Comparison of ENCODE assay signal across 8 mouse cellular contexts in the genomic region with DNA sequence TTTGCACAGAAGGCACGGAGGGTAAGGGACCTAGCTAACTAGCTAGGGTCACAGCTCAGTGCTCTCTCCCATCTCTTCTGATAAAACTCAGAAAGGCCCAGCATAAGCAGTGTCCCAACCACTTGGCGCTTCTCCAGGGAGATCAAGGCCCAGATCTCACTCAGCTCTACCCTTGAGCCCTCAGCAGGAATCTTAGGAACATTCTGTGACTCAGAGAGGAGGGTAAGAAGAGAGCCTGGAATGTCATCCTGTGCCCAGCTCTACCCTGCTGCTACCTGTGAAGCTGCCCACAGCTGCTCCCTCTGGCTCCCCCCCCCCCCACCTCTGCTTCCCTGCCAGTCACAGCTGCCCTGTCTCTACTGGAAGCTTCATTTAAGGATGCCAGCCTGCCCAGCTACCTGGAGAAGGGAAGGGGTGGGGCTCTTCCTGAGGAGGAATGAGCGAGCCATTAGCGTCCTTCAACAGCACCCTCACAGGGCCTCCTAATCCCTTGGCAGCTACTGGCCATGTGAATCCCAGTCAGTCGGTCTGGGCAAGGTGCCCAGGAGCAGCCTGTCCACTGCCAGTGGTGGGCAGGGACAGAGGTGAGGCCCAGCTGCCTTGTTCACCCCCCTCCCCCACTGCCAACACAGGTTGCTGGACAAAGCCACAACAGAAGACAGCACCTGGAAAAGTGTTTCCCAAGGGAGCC. TPM values are rescaled to one million over a fixed set of nuclear protein-coding genes. Genes with fewer than 3 reads are reported as not detected.
DNase-seq lines count a peak whose midpoint lies in the region; ATAC-seq and TF ChIP-seq lines count a peak whose summit lies in the region.

No protein-coding gene starts in this region.

- DNase-seq in cerebellum, postnatal 10 days = peak; percentile 70 to 79
- no peak for DNase-seq in cerebellum, adult 18-20 months
- peak; percentile 86 for DNase-seq in brain, embryonic 14.5 days (ENCODE audit: low read depth)
- peak; percentile 89 to 91 for DNase-seq in heart, postnatal 10 days
- DNase-seq in lung, adult 18-20 months = peak; percentile 62 to 82
- peak; percentile 25 for DNase-seq in skeletal muscle tissue, adult 2 months (ENCODE audit: low read depth, low spot score)
- DNase-seq in cerebellum, postnatal 36 days = no peak

- intact Hi-C loops in heart, postnatal 10 days (cut with DNase I) = loop anchor here (5.0 kb wide), 1 partner anchor 88 kb away; no protein-coding TSS in a partner anchor

- no peak for TF ChIP-seq CTCF in brain, embryonic 14.5 days (IDR thresholded peaks at IDR 0.05; ENCODE audit: borderline replicate concordance, extremely low read depth, insufficient read depth, insufficient read length)

- no peak for TF ChIP-seq POLR2A in brain, embryonic 14.5 days (IDR thresholded peaks at IDR 0.05; ENCODE audit: borderline replicate concordance, extremely low read depth, insufficient read depth, insufficient read length, poor library complexity, severe bottlenecking)

- no peak for ATAC-seq in granulocyte monocyte progenitor cell, adult 5-6 weeks (replicated peaks; ENCODE audit: poor library complexity, severe bottlenecking)

RNA-seq across cellular contexts. Expression of a gene that starts 14.3 kb away (rescaled TPM):
- 16.6 and 24.5 TPM in 2 replicates for polyA plus RNA-seq in brain, embryonic 14.5 days (2012; rRNA removed)
- total RNA-seq in heart, postnatal 10 days (2021) = 100 to 1,000 TPM; 106 to 113 TPM
- total RNA-seq in granulocyte monocyte progenitor cell, adult 5-6 weeks (2014; fragmentation: Nextera tagmentation) = not detected in 2 replicates
- total RNA-seq in granulocyte monocyte progenitor cell, adult 5-6 weeks (2017) = 0.05 TPM in 1 of 2 replicates, not detected in the other

Comparison
In these comparisons a context has a peak if more than half of its experiments do, and no peak if none do; other contexts are left out.
1. DNase-seq: peak in cerebellum, postnatal 10 days (2 of 2), brain, embryonic 14.5 days (single experiment), heart, postnatal 10 days (2 of 2), lung, adult 18-20 months (2 of 2) and skeletal muscle tissue, adult 2 months (single experiment); none in cerebellum, adult 18-20 months (0 of 2) and cerebellum, postnatal 36 days (0 of 2).
2. RNA of a gene that starts 14.3 kb away (total RNA-seq): 106 to 113 TPM in heart, postnatal 10 days; 0.05 TPM in granulocyte monocyte progenitor cell, adult 5-6 weeks; every median in the first group is over 100 times any median in the second.